Mouse (Mus musculus): ENCODE results near the gene Sae1.

DNA sequence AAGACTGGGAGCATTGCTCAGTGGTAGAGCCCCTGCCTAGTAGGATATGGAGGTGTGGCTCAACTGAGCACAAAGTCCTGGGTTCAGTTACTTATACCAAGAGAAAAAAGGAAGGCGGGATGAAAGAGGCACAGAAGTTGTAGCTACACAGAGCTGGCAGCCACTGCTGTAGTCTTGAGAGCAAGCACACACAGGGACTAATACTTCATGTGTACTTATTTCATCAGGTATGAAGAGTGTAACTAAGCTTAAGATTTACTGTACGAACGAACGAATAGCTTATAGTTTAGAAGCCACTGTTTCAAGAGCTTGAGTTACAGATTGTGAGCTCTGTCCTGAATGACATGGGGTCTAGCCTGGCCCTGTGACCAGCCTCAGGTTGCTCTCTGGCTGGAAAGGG is 68.4 kb downstream of the Sae1 start:
- TF ChIP-seq CTCF (IDR thresholded peaks at IDR 0.05; ENCODE audit: low read depth, low read length) (no peak), POLR2A (IDR thresholded peaks at IDR 0.05; ENCODE audit: extremely low read depth, insufficient read depth, low read length) (no peak)
